Mouse (Mus musculus): ENCODE results near the gene Defb6. TPM values are rescaled to one million over a fixed set of nuclear protein-coding genes. Genes with fewer than 3 reads are reported as not detected.

Defb6 gene
- polyA plus RNA-seq (2015; fragmentation: Nextera tagmentation; extraction: Ambion mirVana) = not detected in 2 replicates

DNA sequence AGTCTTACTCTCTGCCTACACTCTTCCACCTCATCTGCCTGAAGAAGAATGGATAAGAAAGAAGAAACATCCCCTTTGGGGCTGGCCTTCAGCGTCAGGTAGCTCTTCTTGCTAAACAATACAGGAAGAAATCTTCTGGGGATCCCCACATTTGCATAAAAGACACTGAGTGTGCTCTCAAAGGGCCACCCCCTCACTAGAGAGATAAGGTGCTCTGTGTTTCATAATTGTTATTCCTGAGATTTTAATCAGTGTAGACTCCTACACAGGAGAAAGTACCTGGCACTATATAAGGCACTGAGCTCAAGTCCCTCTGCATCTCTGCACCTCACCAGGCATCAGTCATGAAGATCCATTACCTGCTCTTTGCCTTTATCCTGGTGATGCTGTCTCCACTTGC is at the start of gene Defb6:
Gene Defb6 (plus strand): TSS at position 318 of the 400 bp plus-strand sequence.
- Histone ChIP-seq H3K36me3 (ENCODE audit: control insufficient read depth, insufficient read depth) (no peaks in the 10 kb centered on the region), H3K4me2 (ENCODE audit: low read length) (no peak within 1 kb of the TSS), H3K27me3 (replicated peaks; ENCODE audit: control insufficient read depth, insufficient read depth, low read length) (no peaks in the 10 kb centered on the region), H3K27ac (ENCODE audit: low read length) (no peak within 1 kb of the TSS), H3K4me3 (replicated peaks; ENCODE audit: low read length) (no peak within 1 kb of the TSS), H3K9ac (replicated peaks; ENCODE audit: low read depth, low read length) (no peak within 1 kb of the TSS), H3K4me1 (replicated peaks; ENCODE audit: control insufficient read depth, insufficient read depth, low read length) (no peaks in the 10 kb centered on the region), H3K9me3 (ENCODE audit: control insufficient read depth, low read length) (no peaks in the 10 kb centered on the region)
- WGBS = 46% methylated on average over 1 of the region's 1 CpGs
- ATAC-seq = no peak

- no peaks in the 10 kb centered on the region for H3K36me3 ChIP-seq (ENCODE audit: control insufficient read depth, insufficient read depth)
- H3K9ac ChIP-seq (replicated peaks; ENCODE audit: low read depth, low read length) = no peak overlapping the region
- H3K27me3 ChIP-seq (replicated peaks; ENCODE audit: control insufficient read depth, insufficient read depth, low read length) = no peaks in the 10 kb centered on the region
- no peak overlapping the region for H3K4me3 ChIP-seq (replicated peaks; ENCODE audit: low read length)
- no peak for ATAC-seq
- no peaks in the 10 kb centered on the region for H3K9me3 ChIP-seq (ENCODE audit: control insufficient read depth, low read length)
- H3K4me1 ChIP-seq (replicated peaks; ENCODE audit: control insufficient read depth, insufficient read depth, low read length) = no peaks in the 10 kb centered on the region
- H3K4me2 ChIP-seq (ENCODE audit: low read length) = no peak overlapping the region
- no peak overlapping the region for H3K27ac ChIP-seq (ENCODE audit: low read length)
- 57% methylated on average over 1 of the region's 1 CpGs for WGBS
These were observed 12.8 kb downstream of the Defb6 start for GRCm38 (mm10) chr8:19238101-19238500.

DNA sequence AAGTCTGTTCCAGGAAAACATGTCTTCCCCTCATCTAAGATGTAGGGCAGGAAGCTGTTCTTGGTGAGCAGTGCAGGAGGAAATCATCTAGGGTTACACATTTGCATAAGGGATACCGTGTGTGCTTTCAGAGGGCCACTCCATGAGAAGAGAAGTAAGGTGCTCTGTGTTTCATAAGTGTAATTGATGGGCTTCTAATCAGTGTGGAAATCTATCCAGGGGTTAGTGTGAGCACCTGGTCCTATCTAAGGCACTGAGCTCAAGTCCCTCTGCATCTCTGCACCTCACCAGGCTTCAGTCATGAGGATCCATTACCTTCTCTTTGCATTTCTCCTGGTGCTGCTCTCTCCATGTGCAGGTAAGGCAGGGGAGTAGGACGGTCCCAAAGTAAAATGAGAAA is 14.3 kb downstream of the Defb6 start, which contains the start of gene Defb46:
Gene Defb46 (plus strand): TSS at position 301 of the 400 bp plus-strand sequence.
- Histone ChIP-seq H3K4me3 (replicated peaks; ENCODE audit: low read length) (no peak within 1 kb of the TSS), H3K36me3 (ENCODE audit: control insufficient read depth, insufficient read depth) (no peaks in the 10 kb centered on the region), H3K4me1 (replicated peaks; ENCODE audit: control insufficient read depth, insufficient read depth, low read length) (no peaks in the 10 kb centered on the region), H3K27me3 (replicated peaks; ENCODE audit: control insufficient read depth, insufficient read depth, low read length) (no peaks in the 10 kb centered on the region), H3K9me3 (ENCODE audit: control insufficient read depth, low read length) (no peaks in the 10 kb centered on the region), H3K27ac (ENCODE audit: low read length) (no peak within 1 kb of the TSS), H3K9ac (replicated peaks; ENCODE audit: low read depth, low read length) (no peak within 1 kb of the TSS), H3K4me2 (ENCODE audit: low read length) (no peak within 1 kb of the TSS)
- WGBS = 87% methylated on average over 2 of the region's 2 CpGs
- no peak for ATAC-seq

GRCm38 (mm10) chr8:19247280-19247679 is 22.0 kb downstream of the Defb6 start, which contains the start of gene Defb5:
TSS of gene Defb5 (plus strand) at chr8:19247580.
- H3K4me3 ChIP-seq (replicated peaks; ENCODE audit: low read length) = no peak within 1 kb of the TSS
- no peak within 1 kb of the TSS for H3K4me2 ChIP-seq (ENCODE audit: low read length)
- ATAC-seq = no peak
- no peaks in the 10 kb centered on the region for H3K9me3 ChIP-seq (ENCODE audit: control insufficient read depth, low read length)
- no peak within 1 kb of the TSS for H3K9ac ChIP-seq (replicated peaks; ENCODE audit: low read depth, low read length)
- no peaks in the 10 kb centered on the region for H3K27me3 ChIP-seq (replicated peaks; ENCODE audit: control insufficient read depth, insufficient read depth, low read length)
- H3K27ac ChIP-seq (ENCODE audit: low read length) = no peak within 1 kb of the TSS
- no peaks in the 10 kb centered on the region for H3K4me1 ChIP-seq (replicated peaks; ENCODE audit: control insufficient read depth, insufficient read depth, low read length)
- 88% methylated on average over 5 of the region's 5 CpGs for WGBS
- H3K36me3 ChIP-seq (ENCODE audit: control insufficient read depth, insufficient read depth) = no peaks in the 10 kb centered on the region

- Histone ChIP-seq H3K4me3 (replicated peaks; ENCODE audit: low read length) (no peak overlapping the region), H3K27ac (ENCODE audit: low read length) (no peak overlapping the region), H3K27me3 (replicated peaks; ENCODE audit: control insufficient read depth, insufficient read depth, low read length) (no peaks in the 10 kb centered on the region), H3K4me2 (ENCODE audit: low read length) (no peak overlapping the region), H3K4me1 (replicated peaks; ENCODE audit: control insufficient read depth, insufficient read depth, low read length) (no peaks in the 10 kb centered on the region), H3K36me3 (ENCODE audit: control insufficient read depth, insufficient read depth) (no peaks in the 10 kb centered on the region), H3K9ac (replicated peaks; ENCODE audit: low read depth, low read length) (no peak overlapping the region), H3K9me3 (ENCODE audit: control insufficient read depth, low read length) (no peaks in the 10 kb centered on the region)
- ATAC-seq = no peak
These were observed 32.9 kb downstream of the Defb6 start for GRCm38 (mm10) chr8:19258136-19258535.

- WGBS = 45% methylated on average over 3 of the region's 3 CpGs
- H3K9ac ChIP-seq (replicated peaks; ENCODE audit: low read depth, low read length) = no peak overlapping the region
- no peaks in the 10 kb centered on the region for H3K9me3 ChIP-seq (ENCODE audit: control insufficient read depth, low read length)
- no peaks in the 10 kb centered on the region for H3K4me1 ChIP-seq (replicated peaks; ENCODE audit: control insufficient read depth, insufficient read depth, low read length)
- no peak for ATAC-seq
- no peak overlapping the region for H3K4me3 ChIP-seq (replicated peaks; ENCODE audit: low read length)
- no peak overlapping the region for H3K27ac ChIP-seq (ENCODE audit: low read length)
- H3K36me3 ChIP-seq (ENCODE audit: control insufficient read depth, insufficient read depth) = no peaks in the 10 kb centered on the region
- H3K27me3 ChIP-seq (replicated peaks; ENCODE audit: control insufficient read depth, insufficient read depth, low read length) = no peaks in the 10 kb centered on the region
- no peak overlapping the region for H3K4me2 ChIP-seq (ENCODE audit: low read length)
These were observed 34.4 kb downstream of the Defb6 start for GRCm38 (mm10) chr8:19259667-19260066.

Other genes with a start within 250 kb of the Defb6 start
- not detected in 2 replicates for gene Defb40, start 247.2 kb upstream of the Defb6 start, polyA plus RNA-seq (2015; fragmentation: Nextera tagmentation; extraction: Ambion mirVana)
- gene Defb37, start 234.4 kb upstream of the Defb6 start, polyA plus RNA-seq (2015; fragmentation: Nextera tagmentation; extraction: Ambion mirVana) = not detected in 2 replicates
- not detected in 2 replicates for gene Defb38, start 198.9 kb upstream of the Defb6 start, polyA plus RNA-seq (2015; fragmentation: Nextera tagmentation; extraction: Ambion mirVana)
- gene Defb39, start 160.7 kb upstream of the Defb6 start, polyA plus RNA-seq (2015; fragmentation: Nextera tagmentation; extraction: Ambion mirVana) = not detected in 2 replicates
- not detected in 2 replicates for gene Defb12, start 110.6 kb upstream of the Defb6 start, polyA plus RNA-seq (2015; fragmentation: Nextera tagmentation; extraction: Ambion mirVana)
- gene Defb34, start 101.7 kb upstream of the Defb6 start, polyA plus RNA-seq (2015; fragmentation: Nextera tagmentation; extraction: Ambion mirVana) = not detected in 2 replicates
- gene Gm45826, start 84.7 kb upstream of the Defb6 start, polyA plus RNA-seq (2015; fragmentation: Nextera tagmentation; extraction: Ambion mirVana) = not detected in 2 replicates
- not detected in 2 replicates for gene Defb14, start 31.1 kb upstream of the Defb6 start, polyA plus RNA-seq (2015; fragmentation: Nextera tagmentation; extraction: Ambion mirVana)
- not detected in 2 replicates for gene Defb4, start 26.8 kb upstream of the Defb6 start, polyA plus RNA-seq (2015; fragmentation: Nextera tagmentation; extraction: Ambion mirVana)
- gene Defb46, start 14.4 kb downstream of the Defb6 start, polyA plus RNA-seq (2015; fragmentation: Nextera tagmentation; extraction: Ambion mirVana) = not detected in 2 replicates
- gene Defb5, start 22.1 kb downstream of the Defb6 start, polyA plus RNA-seq (2015; fragmentation: Nextera tagmentation; extraction: Ambion mirVana) = not detected in 2 replicates
- gene Defb3, start 67.9 kb downstream of the Defb6 start, polyA plus RNA-seq (2015; fragmentation: Nextera tagmentation; extraction: Ambion mirVana) = not detected in 2 replicates
- gene Defb8, start 222.1 kb downstream of the Defb6 start, polyA plus RNA-seq (2015; fragmentation: Nextera tagmentation; extraction: Ambion mirVana) = not detected in 2 replicates